Mouse (Mus musculus) liver, adult 2 months (tissue): Measurements from ENCODE around the gene Ppp6r3. TPM values are rescaled to one million over a fixed set of nuclear protein-coding genes. Genes with fewer than 3 reads are reported as not detected.

Experiments used
- DNase-seq: peaks from one replicate; pipeline ENCODE4 v3.0.0-alpha.2; 2011; ENCODE audit warnings: low read depth, low spot score; ENCODE audit errors: extremely low read depth
- H3K27ac ChIP-seq: fragments of 200-500 bp; replicated peaks from 2 replicates; pipeline ENCODE4 v1.5.1; 2012; ENCODE audit warnings: low read depth, mild to moderate bottlenecking, control low read depth, inconsistent platforms, low read length; ENCODE audit not compliant: insufficient read depth
- H3K27me3 ChIP-seq: fragments of 200-500 bp; 2 replicates; pipeline ENCODE4 v1.6.1; 2012; ENCODE audit warnings: mild to moderate bottlenecking, moderate library complexity, low read length, inconsistent platforms; ENCODE audit not compliant: control insufficient read depth, insufficient read depth
- H3K36me3 ChIP-seq: fragments of 200-500 bp; 2 replicates; pipeline ENCODE4 v1.6.1; 2012; ENCODE audit warnings: low read length, inconsistent platforms; ENCODE audit not compliant: control insufficient read depth, insufficient read depth
- H3K4me1 ChIP-seq: fragments of 200-500 bp; 2 replicates; pipeline ENCODE4 v1.6.1; 2011; ENCODE audit warnings: low read length; ENCODE audit not compliant: control insufficient read depth, insufficient read depth
- H3K4me3 ChIP-seq: fragments of 200-500 bp; 2 replicates; pipeline ENCODE4 v1.5.1; 2011; ENCODE audit warnings: low read depth, mild to moderate bottlenecking, control low read depth, low read length, moderate library complexity; ENCODE audit not compliant: insufficient read depth
- H3K79me2 ChIP-seq: fragments of 200-500 bp; 2 replicates; pipeline ENCODE4 v1.6.1; 2012; ENCODE audit warnings: inconsistent platforms, mild to moderate bottlenecking, low read length, moderate library complexity; ENCODE audit not compliant: control insufficient read depth, insufficient read depth
- H3K9ac ChIP-seq: fragments of 200-500 bp; 2 replicates; pipeline ENCODE4 v1.6.1; 2012; ENCODE audit warnings: low read depth, mild to moderate bottlenecking, control low read depth, inconsistent platforms, low read length
- CTCF ChIP-seq: fragments of 200-500 bp; IDR thresholded peaks from 2 replicates; pipeline ENCODE4 v1.5.1; 2011; ENCODE audit warnings: low read depth, low read length, control low read depth
- POLR2A ChIP-seq: fragments of 200-500 bp; IDR thresholded peaks from 2 replicates; pipeline ENCODE4 v1.6.1; 2011; ENCODE audit warnings: low read length, control low read depth; ENCODE audit not compliant: insufficient read depth; ENCODE audit errors: extremely low read depth
- WGBS: fragments of 180-500 bp; shearing (Covaris S2); methylation state at CpG from one replicate; pipeline ENCODE4 v1.1.7; 2018; 5-methylcytosine and 5-hydroxymethylcytosine counted together
- polyA plus RNA-seq: library from polyadenylated mRNA; depleted of rRNA; stranded (reverse); fragments of >200 nt; gene quantifications from 2 replicates; pipeline ENCODE4 v1.2.3, GENCODE M21; 2012; rRNA removed
- total RNA-seq: library from RNA; depleted of rRNA; stranded (reverse); fragments of >200 nt; gene quantifications from 2 replicates; pipeline ENCODE4 v1.2.3, GENCODE M21; 2014; rRNA removed

Gene Ppp6r3
- total and polyA plus RNA-seq, 2 experiments = 27.7 to 63.7 TPM

DNA sequence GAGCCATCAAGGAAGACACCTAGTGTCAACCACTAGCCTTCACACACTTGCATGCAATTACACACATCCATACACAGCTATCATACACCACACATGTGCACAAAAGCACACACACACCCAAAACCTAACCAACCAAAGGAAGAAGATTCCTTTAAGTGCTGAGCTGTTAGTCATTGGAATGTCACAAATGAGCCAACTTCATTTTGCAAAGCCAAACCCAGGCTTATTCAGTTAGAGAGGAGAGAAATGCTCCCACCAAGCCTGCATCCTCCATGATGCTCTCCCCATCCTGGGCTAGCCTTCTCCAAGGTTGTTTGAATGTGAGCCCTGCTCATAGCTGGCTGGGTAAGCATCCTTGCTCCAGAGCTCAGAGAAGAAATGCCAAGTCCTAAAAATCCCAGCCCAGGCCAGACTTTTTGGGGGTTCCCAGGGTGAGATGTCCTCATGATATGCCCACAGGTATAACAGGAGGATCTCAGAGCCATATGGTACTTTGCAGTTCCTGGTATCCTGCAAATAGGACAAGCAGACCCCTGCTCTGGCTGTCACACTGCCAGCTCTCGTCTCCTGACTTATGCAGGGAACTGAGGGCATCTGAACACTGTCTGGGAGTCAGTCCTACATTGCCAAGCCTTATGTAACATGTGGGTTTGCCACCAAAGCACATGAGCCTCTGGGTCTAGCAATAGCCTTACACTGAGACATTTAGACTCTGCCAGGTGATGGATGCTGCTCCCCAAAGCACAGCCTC lies 169.8 kb downstream of the Ppp6r3 start:
- no peak overlapping the region for H3K9ac ChIP-seq
- no peak overlapping the region for H3K4me3 ChIP-seq
- WGBS = 81% methylated on average over 1 of the region's 1 CpGs
- H3K79me2 ChIP-seq = no peaks in the 10 kb centered on the region
- H3K27ac ChIP-seq = no peak overlapping the region
- TF ChIP-seq CTCF (no peak), POLR2A (no peak)
- H3K27me3 ChIP-seq = no peaks in the 10 kb centered on the region
- peaks cover 3% of the 10 kb centered on the region; the same call in 1 of the 2 replicates for H3K36me3 ChIP-seq
- DNase-seq = no peak
- no peaks in the 10 kb centered on the region for H3K4me1 ChIP-seq

Other genes starting within 250 kb of the Ppp6r3 start
- gene Tesmin, start 186.9 kb downstream of the Ppp6r3 start, total RNA-seq = 0.46 and 0.54 TPM in 2 replicates
- 0.31 and 0.33 TPM in 2 replicates for gene Tesmin, start 186.9 kb downstream of the Ppp6r3 start, polyA plus RNA-seq
- 0.28 TPM in 1 of 2 replicates, not detected in the other for gene Gal, start 161.2 kb downstream of the Ppp6r3 start, total RNA-seq
- not detected in 2 replicates for gene Gal, start 161.2 kb downstream of the Ppp6r3 start, polyA plus RNA-seq
- 14.1 and 23.2 TPM in 2 replicates for gene Lrp5, start 110.8 kb upstream of the Ppp6r3 start, total RNA-seq
- 32.6 and 42.4 TPM in 2 replicates for gene Lrp5, start 110.8 kb upstream of the Ppp6r3 start, polyA plus RNA-seq
- 10.6 and 20.1 TPM in 2 replicates for gene 1810055G02Rik, start 132.5 kb upstream of the Ppp6r3 start, total RNA-seq
- gene 1810055G02Rik, start 132.5 kb upstream of the Ppp6r3 start, polyA plus RNA-seq = 18.4 and 26.9 TPM in 2 replicates
- gene Kmt5b, start 191.7 kb upstream of the Ppp6r3 start, total RNA-seq = 25.4 and 30.4 TPM in 2 replicates
- gene Kmt5b, start 191.7 kb upstream of the Ppp6r3 start, polyA plus RNA-seq = 5.6 and 6.7 TPM in 2 replicates